Mouse (Mus musculus) kidney, adult 2 months (tissue): ENCODE measurements around the gene Gata2.

Experiments used
- CTCF ChIP-seq: fragments of 200-500 bp; conservative IDR thresholded peaks from 2 replicates; pipeline ENCODE4 v1.5.1; 2011; ENCODE audit warnings: low read depth, mild to moderate bottlenecking, control low read depth, low read length, moderate library complexity, mixed read lengths; ENCODE audit not compliant: insufficient read depth, insufficient read length
- POLR2A ChIP-seq: fragments of 200-500 bp; IDR thresholded peaks from one replicate; pipeline ENCODE4 v1.6.1; 2011; ENCODE audit warnings: low read depth, low read length, control low read depth

DNA sequence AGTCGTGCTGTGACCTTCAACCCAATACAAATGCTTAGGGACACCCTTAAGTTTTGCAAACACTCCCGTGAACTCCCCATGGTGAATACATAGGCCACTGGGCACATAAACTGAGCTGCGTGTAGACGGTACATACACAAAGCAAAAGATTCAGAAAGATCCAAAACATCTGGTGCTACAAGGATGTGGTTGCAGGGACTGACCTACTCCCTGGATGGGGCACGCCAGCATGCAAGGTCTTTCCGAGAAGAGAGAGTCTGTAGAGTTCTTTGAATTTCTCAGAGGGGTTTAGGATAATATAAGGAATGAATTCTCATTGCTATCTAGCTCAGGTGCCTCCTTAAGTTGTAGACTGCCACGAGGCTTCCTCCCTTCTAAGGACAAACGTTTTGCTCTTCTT is 935 bp upstream of the Gata2 start:
- TF ChIP-seq POLR2A = no peak
- TF ChIP-seq CTCF = no peak
